Mouse (Mus musculus): ENCODE results near the gene Gltp.

Gltp gene

GRCm38 (mm10) chr5:114702403-114703392, 11.9 kb upstream of the Gltp start:
- no peak for DNase-seq (ENCODE audit: low spot score in 2 of 2)

- DNase-seq (ENCODE audit: low spot score in 2 of 2), result no peak
These were observed 8.2 kb upstream of the Gltp start for GRCm38 (mm10) chr5:114699015-114699414.

- peak in 1 of 2 experiments; percentile 74 for DNase-seq (ENCODE audit: low spot score in 2 of 2)
These were observed 7.4 kb upstream of the Gltp start for GRCm38 (mm10) chr5:114698044-114698746.

- no peak for DNase-seq (ENCODE audit: low spot score in 2 of 2)
These were observed 6.2 kb upstream of the Gltp start for GRCm38 (mm10) chr5:114696939-114697338.

- DNase-seq (ENCODE audit: low spot score in 2 of 2), result no peak
These were observed 5.0 kb upstream of the Gltp start for GRCm38 (mm10) chr5:114695775-114696174.

- no peak for DNase-seq (ENCODE audit: low spot score in 2 of 2)
These were observed 951 bp downstream of the Gltp start for GRCm38 (mm10) chr5:114689700-114690366.

- no peak for DNase-seq (ENCODE audit: low spot score in 2 of 2)
These were observed 2.1 kb downstream of the Gltp start for GRCm38 (mm10) chr5:114688703-114689102.

- no peak for DNase-seq (ENCODE audit: low spot score in 2 of 2)
These were observed 2.9 kb downstream of the Gltp start for GRCm38 (mm10) chr5:114687901-114688300.

GRCm38 (mm10) chr5:114686726-114687210, 4.0 kb downstream of the Gltp start:
- no peak for DNase-seq (ENCODE audit: low spot score in 2 of 2)

GRCm38 (mm10) chr5:114685986-114686385, 4.8 kb downstream of the Gltp start:
- DNase-seq (ENCODE audit: low spot score in 2 of 2), result no peak

GRCm38 (mm10) chr5:114681717-114682116, 9.1 kb downstream of the Gltp start:
- DNase-seq (ENCODE audit: low spot score in 2 of 2), result no peak

- DNase-seq (ENCODE audit: low spot score in 2 of 2), result no peak
These were observed 10.0 kb downstream of the Gltp start for GRCm38 (mm10) chr5:114680676-114681285.

- DNase-seq (ENCODE audit: low spot score in 2 of 2), result peak in 1 of 2 experiments; percentile 31
These were observed 10.8 kb downstream of the Gltp start for GRCm38 (mm10) chr5:114679841-114680591.

GRCm38 (mm10) chr5:114674594-114674993, 16.2 kb downstream of the Gltp start:
- no peak for DNase-seq (ENCODE audit: low spot score in 2 of 2)

- no peak for DNase-seq (ENCODE audit: low spot score in 2 of 2)
These were observed 17.7 kb downstream of the Gltp start for GRCm38 (mm10) chr5:114673114-114673513.

- DNase-seq (ENCODE audit: low spot score in 2 of 2), result no peak
These were observed 21.8 kb downstream of the Gltp start for GRCm38 (mm10) chr5:114669014-114669413.

GRCm38 (mm10) chr5:114667228-114667856, 23.4 kb downstream of the Gltp start:
- DNase-seq (ENCODE audit: low spot score in 2 of 2), result peak; percentile 90 to 99

- DNase-seq (ENCODE audit: low spot score in 2 of 2), result no peak
These were observed 24.1 kb downstream of the Gltp start for GRCm38 (mm10) chr5:114666659-114667058.

- DNase-seq (ENCODE audit: low spot score in 2 of 2), result no peak
These were observed 26.0 kb downstream of the Gltp start for GRCm38 (mm10) chr5:114664750-114665149.

- DNase-seq (ENCODE audit: low spot score in 2 of 2), result no peak
These were observed 26.6 kb downstream of the Gltp start for GRCm38 (mm10) chr5:114664139-114664538.
